Mouse (Mus musculus): ENCODE results near the gene Col6a1. TPM values are rescaled to one million over a fixed set of nuclear protein-coding genes. Genes with fewer than 3 reads are reported as not detected.

Gene Col6a1
- polyA plus RNA-seq, 1 experiment from 2014 or later, result 317 TPM

GRCm38 (mm10) chr10:76721216-76721615, 4.8 kb downstream of the Col6a1 start:
- H3K4me2 ChIP-seq (ENCODE audit: low read length), result no peak overlapping the region
- DNase-seq (ENCODE audit: low spot score), result peak; percentile 31
- H3K27ac ChIP-seq (ENCODE audit: low read depth), result no peak overlapping the region
- H3K9me3 ChIP-seq (ENCODE audit: control insufficient read depth, low read length), result no peaks in the 10 kb centered on the region
- no peak overlapping the region for H3K9ac ChIP-seq (ENCODE audit: low read length)
- H3K27me3 ChIP-seq (replicated peaks; ENCODE audit: control insufficient read depth, insufficient read depth, low read length), result no peaks in the 10 kb centered on the region
- ATAC-seq (replicated peaks; ENCODE audit: low FRiP score, low TSS enrichment, low read depth), result no peak
- peaks cover 11% of the 10 kb centered on the region for H3K4me1 ChIP-seq (replicated peaks; ENCODE audit: control insufficient read depth, insufficient read depth, low read length)
- H3K4me3 ChIP-seq (ENCODE audit: low read depth, low read length), result no peak overlapping the region
- H3K36me3 ChIP-seq (ENCODE audit: control insufficient read depth, insufficient read depth, low read length), result peaks cover 72% of the 10 kb centered on the region
- WGBS, result 83% methylated on average over 11 of the region's 11 CpGs

GRCm38 (mm10) chr10:76717631-76718030, 8.3 kb downstream of the Col6a1 start:
- H3K4me1 ChIP-seq (replicated peaks; ENCODE audit: control insufficient read depth, insufficient read depth, low read length), result no peaks in the 10 kb centered on the region
- DNase-seq (ENCODE audit: low spot score) (no peak), ATAC-seq (replicated peaks; ENCODE audit: low FRiP score, low TSS enrichment, low read depth) (no peak)

GRCm38 (mm10) chr10:76717026-76717425, 8.9 kb downstream of the Col6a1 start:
- DNase-seq (ENCODE audit: low spot score) (no peak), ATAC-seq (replicated peaks; ENCODE audit: low FRiP score, low TSS enrichment, low read depth) (no peak)
- no peak overlapping the region for H3K4me2 ChIP-seq (ENCODE audit: low read length)
- peaks cover 99% of the 10 kb centered on the region for H3K36me3 ChIP-seq (ENCODE audit: control insufficient read depth, insufficient read depth, low read length)
- no peak overlapping the region for H3K27ac ChIP-seq (ENCODE audit: low read depth)
- H3K9me3 ChIP-seq (ENCODE audit: control insufficient read depth, low read length), result no peaks in the 10 kb centered on the region
- H3K4me3 ChIP-seq (ENCODE audit: low read depth, low read length), result no peak overlapping the region
- no peaks in the 10 kb centered on the region for H3K4me1 ChIP-seq (replicated peaks; ENCODE audit: control insufficient read depth, insufficient read depth, low read length)
- H3K9ac ChIP-seq (ENCODE audit: low read length), result no peak overlapping the region
- H3K27me3 ChIP-seq (replicated peaks; ENCODE audit: control insufficient read depth, insufficient read depth, low read length), result no peaks in the 10 kb centered on the region
- WGBS, result 84% methylated on average over 7 of the region's 7 CpGs

More at GRCm38 (mm10) chr10:76717631-76718030, 8.3 kb downstream of the Col6a1 start:
- Histone ChIP-seq H3K4me3 (ENCODE audit: low read depth, low read length) (no peak overlapping the region), H3K27ac (ENCODE audit: low read depth) (no peak overlapping the region), H3K4me2 (ENCODE audit: low read length) (no peak overlapping the region), H3K27me3 (replicated peaks; ENCODE audit: control insufficient read depth, insufficient read depth, low read length) (no peaks in the 10 kb centered on the region), H3K9me3 (ENCODE audit: control insufficient read depth, low read length) (no peaks in the 10 kb centered on the region), H3K36me3 (ENCODE audit: control insufficient read depth, insufficient read depth, low read length) (peaks cover 99% of the 10 kb centered on the region), H3K9ac (ENCODE audit: low read length) (no peak overlapping the region)
- WGBS, result 95% methylated on average over 4 of the region's 4 CpGs

- Histone ChIP-seq H3K4me1 (replicated peaks; ENCODE audit: control insufficient read depth, insufficient read depth, low read length) (no peaks in the 10 kb centered on the region), H3K27ac (ENCODE audit: low read depth) (no peak overlapping the region), H3K4me2 (ENCODE audit: low read length) (no peak overlapping the region), H3K9me3 (ENCODE audit: control insufficient read depth, low read length) (no peaks in the 10 kb centered on the region), H3K9ac (ENCODE audit: low read length) (no peak overlapping the region), H3K36me3 (ENCODE audit: control insufficient read depth, insufficient read depth, low read length) (peaks cover 99% of the 10 kb centered on the region), H3K27me3 (replicated peaks; ENCODE audit: control insufficient read depth, insufficient read depth, low read length) (no peaks in the 10 kb centered on the region), H3K4me3 (ENCODE audit: low read depth, low read length) (no peak overlapping the region)
- ATAC-seq (replicated peaks; ENCODE audit: low FRiP score, low TSS enrichment, low read depth), result no peak
- DNase-seq (ENCODE audit: low spot score), result no peak
- WGBS, result 77% methylated on average over 7 of the region's 7 CpGs
Measured at GRCm38 (mm10) chr10:76714303-76714702, 11.7 kb downstream of the Col6a1 start.

GRCm38 (mm10) chr10:76712500-76712899, 13.5 kb downstream of the Col6a1 start:
- H3K27me3 ChIP-seq (replicated peaks; ENCODE audit: control insufficient read depth, insufficient read depth, low read length), result no peaks in the 10 kb centered on the region
- WGBS, result 90% methylated on average over 3 of the region's 3 CpGs
- H3K4me3 ChIP-seq (ENCODE audit: low read depth, low read length), result no peak overlapping the region
- peaks cover 90% of the 10 kb centered on the region for H3K36me3 ChIP-seq (ENCODE audit: control insufficient read depth, insufficient read depth, low read length)
- 0 out of 2 replicates have a peak, but pooled peaks cover 2% of the 10 kb centered on the region for H3K9me3 ChIP-seq (ENCODE audit: control insufficient read depth, low read length)
- ATAC-seq (replicated peaks; ENCODE audit: low FRiP score, low TSS enrichment, low read depth) (no peak), DNase-seq (ENCODE audit: low spot score) (no peak)
- no peak overlapping the region for H3K27ac ChIP-seq (ENCODE audit: low read depth)
- no peak overlapping the region for H3K4me2 ChIP-seq (ENCODE audit: low read length)
- no peaks in the 10 kb centered on the region for H3K4me1 ChIP-seq (replicated peaks; ENCODE audit: control insufficient read depth, insufficient read depth, low read length)
- no peak overlapping the region for H3K9ac ChIP-seq (ENCODE audit: low read length)

GRCm38 (mm10) chr10:76711331-76711730, 14.6 kb downstream of the Col6a1 start:
- DNase-seq (ENCODE audit: low spot score) (no peak), ATAC-seq (replicated peaks; ENCODE audit: low FRiP score, low TSS enrichment, low read depth) (no peak)
- Histone ChIP-seq H3K27me3 (replicated peaks; ENCODE audit: control insufficient read depth, insufficient read depth, low read length) (no peaks in the 10 kb centered on the region), H3K9ac (ENCODE audit: low read length) (no peak overlapping the region), H3K4me2 (ENCODE audit: low read length) (no peak overlapping the region), H3K4me3 (ENCODE audit: low read depth, low read length) (no peak overlapping the region), H3K9me3 (ENCODE audit: control insufficient read depth, low read length) (0 out of 2 replicates have a peak, but pooled peaks cover 2% of the 10 kb centered on the region), H3K27ac (ENCODE audit: low read depth) (no peak overlapping the region), H3K36me3 (ENCODE audit: control insufficient read depth, insufficient read depth, low read length) (peaks cover 79% of the 10 kb centered on the region), H3K4me1 (replicated peaks; ENCODE audit: control insufficient read depth, insufficient read depth, low read length) (no peaks in the 10 kb centered on the region)
- 94% methylated on average over 16 of the region's 16 CpGs for WGBS

- Histone ChIP-seq H3K9me3 (ENCODE audit: control insufficient read depth, low read length) (0 out of 2 replicates have a peak, but pooled peaks cover 2% of the 10 kb centered on the region), H3K27me3 (replicated peaks; ENCODE audit: control insufficient read depth, insufficient read depth, low read length) (no peaks in the 10 kb centered on the region), H3K27ac (ENCODE audit: low read depth) (no peak overlapping the region; the same call in 1 of the 2 replicates), H3K9ac (ENCODE audit: low read length) (no peak overlapping the region), H3K4me2 (ENCODE audit: low read length) (no peak overlapping the region), H3K36me3 (ENCODE audit: control insufficient read depth, insufficient read depth, low read length) (peaks cover 51% of the 10 kb centered on the region), H3K4me3 (ENCODE audit: low read depth, low read length) (no peak overlapping the region), H3K4me1 (replicated peaks; ENCODE audit: control insufficient read depth, insufficient read depth, low read length) (no peaks in the 10 kb centered on the region)
- no peak for ATAC-seq (replicated peaks; ENCODE audit: low FRiP score, low TSS enrichment, low read depth)
- WGBS, result 86% methylated on average over 3 of the region's 3 CpGs
- no peak for DNase-seq (ENCODE audit: low spot score)
Measured at GRCm38 (mm10) chr10:76708465-76708864, 17.5 kb downstream of the Col6a1 start.

GRCm38 (mm10) chr10:76707584-76707983, 18.4 kb downstream of the Col6a1 start:
- H3K36me3 ChIP-seq (ENCODE audit: control insufficient read depth, insufficient read depth, low read length), result peaks cover 42% of the 10 kb centered on the region
- no peak overlapping the region for H3K27ac ChIP-seq (ENCODE audit: low read depth)
- 0 out of 2 replicates have a peak, but pooled peaks cover 2% of the 10 kb centered on the region for H3K9me3 ChIP-seq (ENCODE audit: control insufficient read depth, low read length)
- no peaks in the 10 kb centered on the region for H3K27me3 ChIP-seq (replicated peaks; ENCODE audit: control insufficient read depth, insufficient read depth, low read length)
- 94% methylated on average over 1 of the region's 1 CpGs for WGBS
- no peak overlapping the region for H3K4me3 ChIP-seq (ENCODE audit: low read depth, low read length)
- no peak overlapping the region for H3K9ac ChIP-seq (ENCODE audit: low read length)
- ATAC-seq (replicated peaks; ENCODE audit: low FRiP score, low TSS enrichment, low read depth) (no peak), DNase-seq (ENCODE audit: low spot score) (no peak)
- no peaks in the 10 kb centered on the region for H3K4me1 ChIP-seq (replicated peaks; ENCODE audit: control insufficient read depth, insufficient read depth, low read length)
- H3K4me2 ChIP-seq (ENCODE audit: low read length), result no peak overlapping the region

- Histone ChIP-seq H3K27ac (ENCODE audit: low read depth) (peak overlapping the region; percentile 27; the same call in 1 of the 2 replicates), H3K4me3 (ENCODE audit: low read depth, low read length) (no peak overlapping the region), H3K36me3 (ENCODE audit: control insufficient read depth, insufficient read depth, low read length) (peaks cover 36% of the 10 kb centered on the region), H3K9ac (ENCODE audit: low read length) (no peak overlapping the region), H3K9me3 (ENCODE audit: control insufficient read depth, low read length) (0 out of 2 replicates have a peak, but pooled peaks cover 2% of the 10 kb centered on the region), H3K4me1 (replicated peaks; ENCODE audit: control insufficient read depth, insufficient read depth, low read length) (no peaks in the 10 kb centered on the region), H3K27me3 (replicated peaks; ENCODE audit: control insufficient read depth, insufficient read depth, low read length) (no peaks in the 10 kb centered on the region), H3K4me2 (ENCODE audit: low read length) (no peak overlapping the region)
- no peak for ATAC-seq (replicated peaks; ENCODE audit: low FRiP score, low TSS enrichment, low read depth)
- WGBS, result 72% methylated on average over 2 of the region's 2 CpGs
- no peak for DNase-seq (ENCODE audit: low spot score)
Measured at GRCm38 (mm10) chr10:76707001-76707400, 19.0 kb downstream of the Col6a1 start.
